Mouse (Mus musculus): Measurements from ENCODE around the gene 4930402F06Rik. TPM values are rescaled to one million over a fixed set of nuclear protein-coding genes. Genes with fewer than 3 reads are reported as not detected.

Gene 4930402F06Rik
- not detected in 2 replicates for polyA plus RNA-seq (2015; fragmentation: Nextera tagmentation; extraction: Ambion mirVana)

GRCm38 (mm10) chr2:35397096-35397495 is at the start of gene 4930402F06Rik:
Gene 4930402F06Rik, minus strand, starts transcription at chr2:35397175.
- Histone ChIP-seq H3K27ac (no peak within 1 kb of the TSS), H3K27me3 (no peaks in the 10 kb centered on the region), H3K36me3 (peaks cover 12% of the 10 kb centered on the region), H3K9me3 (no peaks in the 10 kb centered on the region), H3K9ac (no peak within 1 kb of the TSS), H3K4me2 (no peak within 1 kb of the TSS), H3K4me1 (peaks cover 13% of the 10 kb centered on the region; the same call in 1 of the 2 replicates), H3K4me3 (no peak within 1 kb of the TSS)
- no peak for ATAC-seq (ENCODE audit: insufficient number of reproducible peaks, low FRiP score, low TSS enrichment, low read depth)
- 69% methylated on average over 5 of the region's 5 CpGs for WGBS

DNA sequence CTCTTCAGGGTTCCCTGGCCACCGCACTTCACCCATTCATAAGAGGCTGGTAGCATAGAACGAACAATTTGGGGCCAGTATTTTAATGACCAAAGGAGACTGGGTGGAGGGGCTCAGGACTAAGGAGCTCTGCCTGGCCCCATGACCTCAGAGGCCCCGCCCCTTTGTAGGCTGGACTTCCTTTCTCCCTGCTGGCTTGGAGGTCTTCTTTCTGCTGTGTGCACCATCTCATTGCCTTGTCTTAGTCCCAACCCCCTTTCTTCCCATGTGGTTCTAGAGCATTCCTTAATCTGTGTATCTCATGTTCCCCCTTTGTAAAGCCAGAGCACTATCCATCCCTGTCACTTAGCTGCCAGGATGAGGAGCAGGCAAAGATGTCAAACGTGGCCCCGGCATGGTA is 49.3 kb upstream of the 4930402F06Rik start:
- WGBS, result 85% methylated on average over 5 of the region's 5 CpGs
- Histone ChIP-seq H3K27ac (peak overlapping the region; percentile 43), H3K36me3 (no peaks in the 10 kb centered on the region), H3K27me3 (no peaks in the 10 kb centered on the region), H3K4me3 (no peak overlapping the region), H3K4me1 (peaks cover 68% of the 10 kb centered on the region), H3K4me2 (no peak overlapping the region), H3K9ac (no peak overlapping the region), H3K9me3 (no peaks in the 10 kb centered on the region)
- no peak for ATAC-seq (ENCODE audit: insufficient number of reproducible peaks, low FRiP score, low TSS enrichment, low read depth)

DNA sequence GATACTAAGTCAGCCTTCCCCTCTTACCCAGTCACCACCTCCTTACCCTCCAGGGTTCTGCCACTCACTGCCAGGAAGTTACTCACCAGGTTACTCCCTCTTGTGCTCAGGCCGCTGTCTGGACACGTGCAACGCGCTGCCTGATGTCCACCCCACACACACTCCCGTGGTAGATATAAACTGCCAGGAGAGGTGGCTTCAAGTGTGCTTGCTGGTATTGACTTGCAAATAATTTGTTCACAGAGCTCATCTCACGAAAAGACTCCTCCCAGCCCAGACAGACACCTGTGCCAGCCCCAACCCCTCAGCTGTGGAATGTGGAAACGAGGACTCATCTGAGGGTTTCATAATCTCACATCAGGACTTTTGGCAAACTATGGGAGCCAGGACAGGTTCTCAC is 48.6 kb upstream of the 4930402F06Rik start:
- Histone ChIP-seq H3K27me3 (no peaks in the 10 kb centered on the region), H3K4me2 (no peak overlapping the region), H3K27ac (peak overlapping the region; percentile 43), H3K4me1 (peaks cover 69% of the 10 kb centered on the region), H3K36me3 (no peaks in the 10 kb centered on the region), H3K4me3 (no peak overlapping the region), H3K9ac (no peak overlapping the region), H3K9me3 (no peaks in the 10 kb centered on the region)
- 62% methylated on average over 7 of the region's 7 CpGs for WGBS
- no peak; the same call in 1 of the 2 replicates for ATAC-seq (ENCODE audit: insufficient number of reproducible peaks, low FRiP score, low TSS enrichment, low read depth)

DNA sequence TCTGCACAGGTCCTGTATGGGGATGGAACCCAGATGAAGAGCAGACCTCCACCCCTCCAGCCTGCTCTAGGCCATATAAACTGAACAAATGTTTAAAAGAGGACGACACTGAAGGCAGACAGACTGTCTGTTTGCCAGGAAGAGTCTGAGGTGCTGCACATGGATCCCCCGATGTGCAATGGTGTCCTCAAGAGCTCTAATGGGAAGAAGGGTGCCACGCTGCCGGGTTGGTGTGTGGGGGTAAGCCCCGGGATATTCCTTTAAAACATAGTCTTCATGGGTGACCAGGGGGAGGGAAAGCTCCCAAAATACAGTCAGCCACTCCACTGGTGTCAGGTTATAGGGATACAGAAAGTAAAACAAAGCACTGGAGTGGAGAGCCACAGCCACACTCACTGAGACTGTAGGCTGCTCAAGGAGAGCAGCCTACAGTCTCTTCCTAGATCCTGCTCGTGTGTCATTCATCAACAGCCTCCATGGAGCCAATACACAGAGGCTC is 47.8 kb upstream of the 4930402F06Rik start:
- no peak for ATAC-seq (ENCODE audit: insufficient number of reproducible peaks, low FRiP score, low TSS enrichment, low read depth)
- WGBS, result 47% methylated on average over 6 of the region's 6 CpGs
- Histone ChIP-seq H3K9me3 (no peaks in the 10 kb centered on the region), H3K27me3 (no peaks in the 10 kb centered on the region), H3K9ac (no peak overlapping the region), H3K4me2 (peak overlapping the region; percentile 1), H3K27ac (peak overlapping the region; percentile 43), H3K36me3 (no peaks in the 10 kb centered on the region), H3K4me1 (peaks cover 74% of the 10 kb centered on the region), H3K4me3 (peak overlapping the region; percentile 9; the same call in 1 of the 2 replicates)

DNA sequence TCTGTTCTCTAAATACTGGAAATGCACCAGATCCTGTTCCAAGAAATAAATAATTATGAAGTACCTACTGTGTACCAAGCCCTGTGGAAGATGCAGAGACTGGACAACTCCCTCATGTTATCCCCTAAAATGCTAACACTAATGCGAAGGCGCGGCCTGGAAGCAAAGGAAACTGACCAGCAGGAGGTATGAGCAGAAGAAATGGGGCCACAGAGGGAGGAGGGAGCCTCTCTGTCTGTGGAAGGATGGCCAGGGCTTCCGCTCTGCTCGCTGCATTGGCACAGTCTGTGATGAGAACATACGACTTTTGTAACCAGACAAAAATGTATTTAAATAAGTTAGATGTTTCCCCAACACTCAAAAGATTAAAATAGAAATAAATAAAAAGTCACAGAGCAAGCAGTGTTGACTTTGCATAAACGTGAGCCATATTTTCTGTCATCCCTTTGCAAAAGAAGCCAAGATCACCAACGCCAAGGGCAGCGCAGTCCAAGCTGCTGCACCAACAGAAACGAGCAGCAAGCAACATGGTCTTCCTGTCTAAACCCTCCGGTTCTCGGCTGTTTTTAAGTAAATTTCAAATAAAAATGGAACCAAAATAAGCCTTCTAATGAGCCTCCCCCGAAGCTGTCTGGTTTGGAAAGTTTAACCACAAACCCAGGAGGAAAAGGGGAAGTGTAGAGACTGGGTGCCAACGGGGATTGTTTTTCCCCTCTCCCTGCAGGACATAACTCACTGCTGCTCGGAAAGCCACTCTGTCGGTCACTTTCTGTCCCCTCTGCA is 47.2 kb upstream of the 4930402F06Rik start:
- Histone ChIP-seq H3K9ac (no peak overlapping the region), H3K36me3 (no peaks in the 10 kb centered on the region), H3K4me1 (peaks cover 71% of the 10 kb centered on the region), H3K27me3 (no peaks in the 10 kb centered on the region), H3K27ac (peak overlapping the region; percentile 43), H3K4me3 (no peak overlapping the region), H3K9me3 (no peaks in the 10 kb centered on the region), H3K4me2 (peak overlapping the region; percentile 1; the same call in 1 of the 2 replicates)
- no peak for ATAC-seq (ENCODE audit: insufficient number of reproducible peaks, low FRiP score, low TSS enrichment, low read depth)
- WGBS, result 35% methylated on average over 16 of the region's 16 CpGs

GRCm38 (mm10) chr2:35443325-35443724 is 46.4 kb upstream of the 4930402F06Rik start:
- Histone ChIP-seq H3K27ac (no peak overlapping the region), H3K4me2 (no peak overlapping the region), H3K36me3 (no peaks in the 10 kb centered on the region), H3K4me1 (peaks cover 63% of the 10 kb centered on the region), H3K4me3 (no peak overlapping the region), H3K27me3 (no peaks in the 10 kb centered on the region), H3K9ac (no peak overlapping the region), H3K9me3 (no peaks in the 10 kb centered on the region)
- 49% methylated on average over 5 of the region's 5 CpGs for WGBS
- no peak for ATAC-seq (ENCODE audit: insufficient number of reproducible peaks, low FRiP score, low TSS enrichment, low read depth)

GRCm38 (mm10) chr2:35442079-35442478 is 45.1 kb upstream of the 4930402F06Rik start:
- no peaks in the 10 kb centered on the region for H3K9me3 ChIP-seq
- no peak overlapping the region for H3K4me2 ChIP-seq
- H3K4me1 ChIP-seq, result peaks cover 50% of the 10 kb centered on the region
- no peak overlapping the region for H3K27ac ChIP-seq
- no peak for ATAC-seq (ENCODE audit: insufficient number of reproducible peaks, low FRiP score, low TSS enrichment, low read depth)
- no peak overlapping the region for H3K9ac ChIP-seq
- no peak overlapping the region for H3K4me3 ChIP-seq
- WGBS, result 66% methylated on average over 6 of the region's 6 CpGs
- no peaks in the 10 kb centered on the region for H3K27me3 ChIP-seq
- H3K36me3 ChIP-seq, result no peaks in the 10 kb centered on the region

GRCm38 (mm10) chr2:35441419-35441818 is 44.4 kb upstream of the 4930402F06Rik start:
- Histone ChIP-seq H3K9me3 (no peaks in the 10 kb centered on the region), H3K27ac (no peak overlapping the region), H3K4me1 (peaks cover 44% of the 10 kb centered on the region), H3K27me3 (no peaks in the 10 kb centered on the region), H3K4me2 (no peak overlapping the region), H3K4me3 (no peak overlapping the region), H3K36me3 (no peaks in the 10 kb centered on the region), H3K9ac (no peak overlapping the region)
- 76% methylated on average over 6 of the region's 6 CpGs for WGBS
- no peak for ATAC-seq (ENCODE audit: insufficient number of reproducible peaks, low FRiP score, low TSS enrichment, low read depth)

GRCm38 (mm10) chr2:35440480-35440879 is 43.5 kb upstream of the 4930402F06Rik start:
- 73% methylated on average over 3 of the region's 3 CpGs for WGBS
- no peaks in the 10 kb centered on the region for H3K9me3 ChIP-seq
- ATAC-seq (ENCODE audit: insufficient number of reproducible peaks, low FRiP score, low TSS enrichment, low read depth), result no peak

GRCm38 (mm10) chr2:35437796-35438195 is 40.8 kb upstream of the 4930402F06Rik start:
- H3K4me2 ChIP-seq, result no peak overlapping the region
- no peak overlapping the region for H3K4me3 ChIP-seq
- no peak overlapping the region for H3K27ac ChIP-seq
- H3K9me3 ChIP-seq, result no peaks in the 10 kb centered on the region
- H3K36me3 ChIP-seq, result no peaks in the 10 kb centered on the region
- no peak for ATAC-seq (ENCODE audit: insufficient number of reproducible peaks, low FRiP score, low TSS enrichment, low read depth)
- H3K4me1 ChIP-seq, result peaks cover 35% of the 10 kb centered on the region
- WGBS, result 85% methylated on average over 2 of the region's 2 CpGs
- H3K9ac ChIP-seq, result no peak overlapping the region
- no peaks in the 10 kb centered on the region for H3K27me3 ChIP-seq

More at GRCm38 (mm10) chr2:35440480-35440879, 43.5 kb upstream of the 4930402F06Rik start:
- H3K4me3 ChIP-seq, result no peak overlapping the region
- no peaks in the 10 kb centered on the region for H3K27me3 ChIP-seq
- H3K36me3 ChIP-seq, result no peaks in the 10 kb centered on the region
- no peak overlapping the region for H3K4me2 ChIP-seq
- no peak overlapping the region for H3K9ac ChIP-seq
- no peak overlapping the region for H3K27ac ChIP-seq
- peaks cover 36% of the 10 kb centered on the region for H3K4me1 ChIP-seq

DNA sequence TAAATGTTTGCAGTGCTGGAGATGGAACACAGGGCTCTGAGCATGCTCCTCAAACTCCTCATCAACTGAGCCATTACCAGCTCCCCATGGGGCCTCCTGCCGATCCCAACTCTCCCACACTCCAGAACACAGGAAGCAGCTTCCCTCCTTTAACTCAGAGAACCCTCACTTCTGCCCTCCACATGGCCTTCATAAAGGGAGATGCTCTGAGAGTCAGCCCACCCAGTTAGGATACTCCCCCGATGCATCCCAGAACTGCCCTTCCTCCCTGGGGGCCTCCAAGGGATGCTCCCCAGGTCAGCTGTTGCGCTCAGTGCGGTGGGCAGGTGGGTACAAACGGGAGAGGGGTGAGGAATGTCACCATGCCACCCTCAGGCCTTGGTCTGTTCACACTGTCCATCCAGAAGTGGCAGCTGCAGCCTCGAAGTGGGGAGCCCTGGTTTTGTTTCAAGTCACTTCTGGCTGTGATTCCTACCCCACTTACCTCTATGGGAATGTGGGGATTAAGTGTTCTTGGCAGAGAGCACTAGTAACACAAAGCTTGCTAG is 37.7 kb upstream of the 4930402F06Rik start:
- Histone ChIP-seq H3K27ac (peak overlapping the region; percentile 50; the same call in 1 of the 2 replicates), H3K36me3 (no peaks in the 10 kb centered on the region), H3K4me2 (no peak overlapping the region), H3K9me3 (no peaks in the 10 kb centered on the region), H3K27me3 (no peaks in the 10 kb centered on the region), H3K4me1 (peaks cover 35% of the 10 kb centered on the region), H3K9ac (no peak overlapping the region), H3K4me3 (no peak overlapping the region)
- 60% methylated on average over 6 of the region's 6 CpGs for WGBS
- no peak for ATAC-seq (ENCODE audit: insufficient number of reproducible peaks, low FRiP score, low TSS enrichment, low read depth)

GRCm38 (mm10) chr2:35433428-35433827 is 36.5 kb upstream of the 4930402F06Rik start:
- no peaks in the 10 kb centered on the region for H3K36me3 ChIP-seq
- peaks cover 35% of the 10 kb centered on the region for H3K4me1 ChIP-seq
- no peak for ATAC-seq (ENCODE audit: insufficient number of reproducible peaks, low FRiP score, low TSS enrichment, low read depth)
- H3K27me3 ChIP-seq, result no peaks in the 10 kb centered on the region
- WGBS, result 61% methylated on average over 4 of the region's 4 CpGs
- 0 out of 2 replicates have a peak overlapping the region, but pooled peaks have one; percentile 43 for H3K27ac ChIP-seq
- H3K9ac ChIP-seq, result no peak overlapping the region
- H3K4me3 ChIP-seq, result no peak overlapping the region
- no peaks in the 10 kb centered on the region for H3K9me3 ChIP-seq
- no peak overlapping the region for H3K4me2 ChIP-seq

Measured in limb, embryonic 15.5 days (tissue).